Mouse (Mus musculus) cerebellum, postnatal 36 days (tissue): ENCODE data around the gene Zw10.

ENCODE experiments used
- DNase-seq, 2 experiments: peaks; one replicate each; pipeline ENCODE4 v3.0.0; 2021 to 2022; ENCODE audit warnings: mixed read lengths in 2 of 2

Gene Zw10

GRCm38 (mm10) chr9:49055333-49056205, at the start of gene Zw10:
Gene Zw10 (plus strand): TSS chr9:49055613.
- peak; percentile 94 to 95 for DNase-seq

DNA sequence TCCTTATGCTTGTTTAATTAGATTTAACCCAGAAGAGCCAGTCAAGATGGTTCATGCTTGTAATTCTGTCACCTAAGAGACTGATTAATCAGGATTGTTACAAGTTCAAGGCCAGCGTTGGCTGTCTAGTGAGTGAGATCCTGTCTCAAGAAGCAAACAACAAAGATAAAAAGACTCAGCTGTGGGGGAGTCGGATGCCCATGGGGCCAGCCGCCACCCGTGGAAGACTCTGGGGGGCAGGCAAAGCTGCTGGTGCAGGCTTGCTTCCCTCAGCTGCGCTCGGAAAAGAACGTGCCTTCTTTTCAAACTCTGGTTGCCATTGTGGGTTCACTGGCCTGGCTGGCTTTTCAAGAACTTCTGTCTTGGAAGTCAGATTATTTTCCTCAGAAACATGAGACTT, 39.6 kb upstream of the Zw10 start:
- no peak for DNase-seq

GRCm38 (mm10) chr9:49021289-49021688, 34.1 kb upstream of the Zw10 start:
- DNase-seq: no peak

- DNase-seq: no peak
Observed at GRCm38 (mm10) chr9:49023956-49024355, 31.5 kb upstream of the Zw10 start.

DNA sequence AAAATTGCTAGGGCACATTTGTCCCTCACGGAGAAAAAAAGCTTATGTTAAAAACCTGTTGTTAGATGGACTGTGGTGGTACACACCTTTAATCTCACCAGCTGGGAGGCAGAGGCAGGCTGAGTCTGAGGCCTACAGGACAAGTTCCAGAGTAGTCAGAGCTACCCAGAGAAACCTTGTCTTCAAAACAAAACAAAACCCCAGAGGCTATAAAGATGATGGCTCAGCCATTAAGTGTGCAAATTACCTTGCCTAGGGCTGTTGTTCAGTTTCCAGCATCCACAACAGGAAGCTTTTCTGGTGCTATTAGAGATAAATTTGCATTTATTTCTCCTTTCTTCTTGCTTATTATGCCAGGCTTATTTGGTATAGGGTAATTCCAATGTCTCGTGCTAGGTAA, 30.9 kb upstream of the Zw10 start:
- DNase-seq: no peak

DNA sequence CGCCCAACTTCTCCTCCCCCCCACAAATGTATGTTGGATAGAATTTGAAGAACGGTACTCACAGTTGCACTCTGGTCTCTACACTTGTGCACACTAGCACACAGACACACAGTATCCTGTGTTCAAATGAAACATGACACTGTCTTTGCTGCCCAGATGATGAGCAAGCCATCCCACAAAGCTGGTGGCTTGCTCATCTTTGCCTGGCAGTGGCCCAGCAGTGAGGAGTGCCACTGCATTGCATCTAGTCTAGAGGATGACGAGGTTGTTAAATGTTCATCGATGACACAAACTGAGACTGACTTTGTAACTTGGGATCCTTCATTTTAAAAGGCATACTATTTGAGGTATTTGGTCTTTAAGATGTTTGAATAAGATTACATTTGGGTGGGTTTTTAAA, 20.6 kb upstream of the Zw10 start:
- DNase-seq: no peak

GRCm38 (mm10) chr9:49050901-49051300, 4.5 kb upstream of the Zw10 start:
- DNase-seq: no peak

- DNase-seq: peak; percentile 57 to 66
Observed at GRCm38 (mm10) chr9:49051349-49051748, 4.1 kb upstream of the Zw10 start.

- DNase-seq: no peak
Observed at GRCm38 (mm10) chr9:49054028-49054427, 1.4 kb upstream of the Zw10 start.

DNA sequence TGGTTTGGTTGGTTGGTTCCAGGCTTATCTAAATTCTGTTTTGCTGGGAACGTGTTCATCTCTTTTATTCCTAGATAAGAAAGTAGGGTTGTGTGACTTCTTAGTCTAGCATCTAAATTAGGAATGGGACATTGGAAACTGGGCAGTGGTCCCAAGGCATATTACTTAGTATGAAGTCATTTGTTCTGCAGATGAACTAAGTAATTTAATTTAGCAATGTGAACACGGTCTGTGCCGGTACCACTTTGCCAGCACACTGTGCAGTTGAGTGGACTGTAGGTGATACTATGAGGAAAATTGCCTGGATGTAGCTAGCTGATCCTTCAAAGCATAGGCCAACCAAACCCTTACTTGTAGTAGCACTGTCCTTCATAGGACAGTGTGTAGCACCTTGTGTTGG, 21.4 kb downstream of the Zw10 start:
- no peak for DNase-seq

- no peak for DNase-seq
Observed at GRCm38 (mm10) chr9:49081107-49081506, 25.7 kb downstream of the Zw10 start, which contains the start of gene Tmprss5. Gene Tmprss5 (plus strand): TSS chr9:49081260.

DNA sequence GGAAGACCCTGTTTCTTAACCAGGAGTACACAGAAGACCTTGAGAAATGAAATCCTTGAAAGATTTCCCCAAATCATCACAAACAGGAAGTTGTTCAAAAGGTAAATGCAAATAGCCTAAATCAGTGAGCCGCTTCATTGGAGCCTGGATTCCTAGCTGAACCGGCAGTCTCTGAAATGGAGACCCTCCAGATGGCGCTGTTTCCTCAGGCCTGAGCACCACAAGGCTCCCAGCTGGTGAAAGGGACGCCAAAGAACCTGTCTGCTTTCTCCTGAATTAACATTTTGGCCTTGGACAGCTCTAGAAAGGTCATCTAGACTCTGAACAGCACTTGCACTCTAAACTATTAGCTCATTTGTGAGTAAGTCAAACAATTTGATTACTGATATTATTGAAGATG, 26.1 kb downstream of the Zw10 start:
- DNase-seq: peak; percentile 81 to 86

DNA sequence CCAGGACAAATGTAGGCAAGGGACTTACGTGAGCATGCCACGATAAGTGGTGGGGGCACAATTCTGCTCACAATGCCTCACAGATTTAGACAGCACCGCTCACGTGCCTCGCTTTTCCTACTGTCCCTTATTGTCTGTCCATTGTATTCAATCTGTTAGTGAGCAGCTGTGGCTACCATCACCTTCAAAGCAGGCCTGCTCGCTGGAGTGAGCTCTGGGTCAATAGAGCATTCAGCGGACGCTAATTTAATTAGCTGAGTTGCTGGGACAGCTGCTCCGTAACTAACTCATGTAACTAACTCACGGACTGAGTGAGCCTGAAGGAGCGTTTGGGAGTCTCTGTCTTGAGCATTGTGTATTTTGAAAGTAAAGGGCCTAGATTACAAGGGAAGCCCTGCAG, 31.9 kb downstream of the Zw10 start:
- DNase-seq: no peak

DNA sequence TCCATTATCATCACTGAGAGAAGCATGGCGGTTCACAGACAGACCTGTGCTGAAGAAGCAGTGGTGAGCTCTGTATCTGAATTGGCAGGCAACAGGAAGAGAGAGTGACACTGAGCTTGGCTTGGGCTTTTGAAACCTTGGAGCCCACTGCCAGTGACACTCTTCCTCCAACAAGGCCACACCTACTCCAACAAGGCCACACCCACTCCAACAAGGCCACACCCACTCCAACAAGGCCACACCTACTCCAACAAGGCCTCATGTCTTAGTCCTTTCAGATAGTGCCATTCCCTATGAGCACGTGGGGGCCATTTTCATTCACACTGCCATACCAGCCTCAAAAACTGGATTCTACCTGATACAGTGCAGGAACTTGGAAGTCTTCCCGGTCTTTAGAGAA, 43.5 kb downstream of the Zw10 start:
- DNase-seq: no peak

DNA sequence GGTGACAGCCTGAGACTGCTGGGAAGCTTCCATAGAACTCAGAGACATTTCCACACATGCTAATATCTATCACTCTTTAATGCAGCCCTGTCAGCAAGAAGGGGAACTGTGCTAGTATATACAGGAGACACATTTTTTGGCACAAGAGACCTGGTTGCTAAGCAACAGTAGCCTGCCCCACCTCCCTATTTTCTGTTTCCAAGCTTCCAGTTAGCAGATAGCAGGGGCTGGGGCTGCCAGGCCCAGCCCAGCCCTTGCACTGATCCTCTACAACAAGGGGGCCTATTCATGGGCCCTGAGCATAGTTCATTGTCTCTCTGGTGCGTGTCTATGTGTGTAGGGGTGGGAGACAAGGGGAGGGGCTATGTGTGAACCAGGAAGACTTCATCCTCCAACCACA, 46.9 kb downstream of the Zw10 start:
- no peak for DNase-seq

GRCm38 (mm10) chr9:49109101-49109500, 53.7 kb downstream of the Zw10 start:
- no peak for DNase-seq

GRCm38 (mm10) chr9:49110476-49111220, 55.2 kb downstream of the Zw10 start:
- DNase-seq: no peak

DNA sequence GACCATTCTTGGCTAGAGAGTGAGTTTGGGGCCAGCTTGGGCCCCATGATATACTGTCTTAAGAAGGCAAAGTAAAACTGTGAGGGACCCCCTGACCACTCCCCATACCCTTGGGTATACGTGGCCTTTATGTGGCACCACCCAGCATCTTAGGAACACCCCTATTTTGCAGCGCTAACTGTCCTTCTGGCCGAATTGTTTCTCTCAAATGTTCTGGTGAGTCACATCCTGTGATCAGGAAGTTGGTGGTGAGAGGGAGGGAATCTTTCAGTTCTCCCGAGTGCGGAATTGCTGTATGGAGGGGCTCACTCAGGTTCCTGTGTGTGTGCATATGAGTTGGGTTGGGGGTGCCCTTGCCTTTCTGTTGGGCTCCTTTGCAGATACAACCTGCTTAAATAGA, 55.9 kb downstream of the Zw10 start:
- DNase-seq: no peak

DNA sequence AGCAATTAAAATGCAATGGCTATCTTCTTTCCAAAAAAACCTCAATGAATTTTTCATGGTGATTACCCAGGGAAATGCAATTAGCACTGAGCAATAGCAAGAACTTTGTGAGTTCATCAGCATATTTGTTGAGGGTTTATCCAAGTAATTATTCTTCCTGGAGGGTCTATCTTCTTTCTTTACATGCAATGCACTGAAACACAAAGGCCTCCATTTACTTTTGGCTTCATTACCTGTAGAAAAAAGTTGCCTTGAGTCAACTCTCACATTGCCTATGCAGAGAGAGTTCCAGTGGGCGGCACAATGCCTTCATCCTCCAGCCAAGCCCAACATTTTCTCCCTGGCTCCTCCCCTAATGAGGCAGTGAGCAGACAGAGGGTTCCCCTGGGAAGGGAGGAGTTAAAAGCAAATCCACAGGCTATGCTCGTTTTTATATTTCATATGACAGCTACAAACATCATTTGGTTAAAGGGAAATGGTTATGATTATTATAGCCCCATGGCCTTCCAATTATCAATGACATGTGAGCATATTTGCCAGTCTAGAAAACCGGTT, 62.9 kb downstream of the Zw10 start:
- no peak for DNase-seq

DNA sequence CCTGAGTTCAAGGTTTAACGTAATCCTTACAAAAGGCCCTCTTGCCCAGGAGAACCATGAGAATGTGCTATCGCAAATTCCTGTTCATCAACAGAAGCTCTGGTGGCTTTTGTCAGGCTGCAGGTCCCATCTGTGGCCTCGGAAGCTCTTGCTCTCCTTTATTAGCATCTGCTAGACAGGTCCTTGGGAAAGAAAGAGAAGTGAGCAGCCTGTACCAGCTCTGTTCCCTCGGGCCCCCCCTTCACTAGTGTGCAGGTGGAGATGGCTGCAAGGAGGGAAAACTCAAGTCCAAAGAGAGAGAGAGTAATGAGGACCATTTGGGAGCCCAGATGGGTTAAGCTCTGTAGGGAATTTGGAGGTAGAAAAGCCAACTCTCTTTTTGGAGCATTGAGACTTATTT, 64.3 kb downstream of the Zw10 start:
- no peak for DNase-seq

GRCm38 (mm10) chr9:49125706-49126105, 70.3 kb downstream of the Zw10 start:
- DNase-seq: no peak
